Mouse (Mus musculus): ENCODE measurements around the gene Col20a1.

Col20a1 gene

GRCm38 (mm10) chr2:180994360-180994759 is 8.0 kb downstream of the Col20a1 start:
- no peak for DNase-seq (ENCODE audit: low read depth, low spot score)

- no peak for DNase-seq (ENCODE audit: low read depth, low spot score)
Observed at GRCm38 (mm10) chr2:180995457-180995856, 9.1 kb downstream of the Col20a1 start.

DNA sequence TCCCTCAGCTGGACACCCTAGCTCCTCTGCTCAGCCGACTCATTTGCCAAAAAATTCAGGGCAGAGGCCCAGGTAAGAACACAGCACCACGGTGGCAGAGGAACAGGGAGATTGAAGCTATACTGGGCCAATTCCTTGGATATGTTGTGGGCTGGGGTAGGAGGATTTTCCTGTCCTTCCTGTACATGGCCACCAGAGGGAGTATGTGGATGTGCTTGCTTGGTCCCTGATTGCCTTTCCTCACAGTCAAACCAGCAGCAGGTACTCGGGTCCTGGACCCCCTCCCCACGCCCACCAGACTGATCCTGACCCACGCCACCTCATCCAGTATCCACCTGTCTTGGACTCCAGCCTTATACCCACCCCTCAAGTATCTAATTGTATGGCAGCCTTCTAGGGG is 10.1 kb downstream of the Col20a1 start:
- peak; percentile 57 for DNase-seq (ENCODE audit: low read depth, low spot score)

DNA sequence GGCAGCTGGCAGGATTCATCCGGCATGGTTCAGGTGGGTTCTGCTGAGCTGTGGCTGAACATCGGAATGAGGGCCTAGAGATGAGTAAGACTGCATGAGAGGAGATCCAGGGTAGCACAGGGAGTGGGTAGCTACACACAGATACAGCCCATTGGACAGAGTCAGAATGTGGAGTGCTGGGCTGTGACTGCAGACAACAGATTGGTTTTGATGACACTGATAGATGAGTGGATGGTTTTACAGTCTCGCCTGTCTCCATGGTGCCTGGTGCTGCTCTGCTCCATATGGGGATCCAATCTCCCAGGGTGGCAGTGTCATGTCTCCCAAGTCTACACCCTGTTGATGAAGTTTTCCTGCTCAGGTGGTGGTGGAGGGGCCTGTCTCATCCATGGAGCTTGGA is 10.6 kb downstream of the Col20a1 start:
- DNase-seq (ENCODE audit: low read depth, low spot score) = no peak

- DNase-seq (ENCODE audit: low read depth, low spot score) = no peak
Observed at GRCm38 (mm10) chr2:181007054-181007453, 20.7 kb downstream of the Col20a1 start.

- DNase-seq (ENCODE audit: low read depth, low spot score) = no peak
Observed at GRCm38 (mm10) chr2:181008339-181008738, 22.0 kb downstream of the Col20a1 start.

GRCm38 (mm10) chr2:181031406-181031934 is 45.1 kb downstream of the Col20a1 start:
- DNase-seq (ENCODE audit: low read depth, low spot score) = no peak

GRCm38 (mm10) chr2:181032407-181032806 is 46.1 kb downstream of the Col20a1 start:
- DNase-seq (ENCODE audit: low read depth, low spot score) = no peak

DNA sequence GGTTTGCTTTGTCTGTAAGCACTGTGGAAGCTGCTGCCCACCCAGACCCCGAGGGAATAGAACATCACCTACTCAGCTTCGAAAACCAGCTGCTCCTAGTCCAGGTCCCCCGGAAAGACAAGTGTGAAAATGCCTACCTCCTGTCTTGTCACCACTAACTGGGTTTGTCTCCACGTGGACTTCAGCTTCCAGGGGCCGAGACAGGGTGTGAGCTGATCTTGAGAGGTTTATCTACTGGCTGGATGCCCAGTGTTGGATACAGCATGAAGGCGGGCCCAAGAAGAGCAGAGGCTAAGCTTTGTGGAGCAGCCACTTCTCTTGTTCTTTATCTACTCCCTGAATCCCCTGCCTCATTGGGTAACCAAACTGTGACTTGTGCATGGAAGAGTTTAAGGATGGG is 47.0 kb downstream of the Col20a1 start:
- DNase-seq (ENCODE audit: low read depth, low spot score) = no peak

DNA sequence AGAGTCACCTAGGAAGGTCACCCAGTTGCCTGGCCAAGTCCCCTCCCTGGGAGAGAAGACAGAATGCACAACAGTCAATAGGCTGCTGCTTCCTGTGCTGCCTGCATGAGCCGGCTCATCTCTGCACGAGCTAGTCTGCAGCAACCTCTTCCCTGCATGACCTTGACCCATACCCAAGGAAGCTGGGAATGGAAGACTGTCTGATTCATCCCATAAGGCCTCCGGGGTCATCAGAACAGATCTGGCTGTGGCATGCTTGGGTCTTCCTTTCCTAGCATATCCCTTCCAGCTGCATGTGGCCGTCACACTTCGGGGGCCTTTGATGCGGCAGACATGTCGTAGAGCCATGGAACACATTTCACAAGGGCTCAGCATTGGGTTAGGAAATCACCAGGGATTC is 48.9 kb downstream of the Col20a1 start:
- no peak for DNase-seq (ENCODE audit: low read depth, low spot score)

DNA sequence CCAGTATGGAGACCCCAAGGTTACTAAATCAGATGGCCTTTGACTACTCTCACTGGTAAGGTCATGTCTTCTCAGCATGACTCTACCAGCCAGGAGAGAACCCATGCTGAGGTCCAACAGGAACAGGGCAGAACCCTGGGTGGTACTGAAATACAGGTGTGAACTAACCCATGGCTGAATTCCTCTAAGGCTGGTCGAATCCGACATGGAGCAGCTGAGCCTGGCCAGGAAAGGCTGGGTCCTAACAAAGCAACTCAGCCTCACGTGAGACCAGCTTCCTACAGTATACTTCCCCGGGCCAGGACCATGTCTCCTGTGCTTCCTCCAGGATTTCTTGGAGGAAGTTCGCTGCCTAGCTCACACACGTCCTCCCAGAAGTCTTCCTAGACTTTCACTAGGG is 50.2 kb downstream of the Col20a1 start:
- no peak for DNase-seq (ENCODE audit: low read depth, low spot score)

DNA sequence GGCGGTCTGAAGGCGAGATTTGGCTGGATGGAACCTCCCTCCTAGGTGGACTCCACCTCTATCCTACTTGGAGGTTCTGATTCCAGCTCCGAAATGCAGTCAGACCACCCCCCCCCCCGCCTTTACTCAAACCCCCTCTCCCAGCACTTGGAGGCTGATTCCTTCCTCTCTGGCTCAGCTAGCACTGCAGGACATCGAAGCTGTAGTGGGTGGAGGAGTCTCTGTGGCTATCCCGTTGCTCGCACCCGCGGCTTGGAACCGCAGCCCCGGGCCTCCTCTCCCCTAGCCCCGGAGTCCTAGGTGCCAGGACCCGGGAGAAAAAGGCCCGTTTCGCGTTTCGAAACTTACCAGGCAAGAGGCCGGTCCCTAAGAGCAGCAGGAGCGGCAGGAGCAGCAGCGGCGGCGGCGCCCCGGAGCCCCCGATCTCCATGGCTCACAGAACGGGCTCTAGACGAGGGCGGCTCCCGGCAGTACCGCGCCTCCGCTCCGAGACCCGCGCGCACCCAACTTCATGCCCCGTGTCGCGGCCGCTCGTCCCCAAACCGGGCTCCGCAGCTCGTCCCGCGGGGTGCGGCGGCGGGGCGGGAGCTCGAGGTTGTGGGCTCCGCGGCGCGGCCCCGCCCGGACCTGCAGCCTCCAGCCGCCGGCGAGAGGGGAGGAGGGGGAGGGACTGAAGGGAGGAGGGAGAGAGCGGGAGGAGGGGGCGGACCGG is 52.5 kb downstream of the Col20a1 start:
- peak; percentile 35 for DNase-seq (ENCODE audit: low read depth, low spot score)

DNA sequence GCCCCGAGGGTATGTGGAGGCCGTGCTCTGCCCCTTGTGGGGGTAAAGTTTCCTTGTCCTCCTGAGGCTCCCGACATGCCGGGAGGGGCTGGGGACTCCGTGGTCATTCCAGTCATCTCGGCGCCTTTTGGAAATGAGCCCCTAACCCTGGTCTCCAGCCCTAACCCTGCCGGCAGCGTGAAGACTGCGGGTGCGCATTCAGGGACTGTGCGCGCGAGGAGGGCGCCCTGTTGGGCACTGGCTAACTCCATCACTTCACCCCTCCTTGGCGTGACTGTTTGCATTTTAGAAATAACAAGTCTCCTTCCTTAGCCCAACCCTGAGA is 53.0 kb downstream of the Col20a1 start:
- peak; percentile 58 for DNase-seq (ENCODE audit: low read depth, low spot score)

GRCm38 (mm10) chr2:181041941-181042340 is 55.6 kb downstream of the Col20a1 start:
- DNase-seq (ENCODE audit: low read depth, low spot score) = no peak

DNA sequence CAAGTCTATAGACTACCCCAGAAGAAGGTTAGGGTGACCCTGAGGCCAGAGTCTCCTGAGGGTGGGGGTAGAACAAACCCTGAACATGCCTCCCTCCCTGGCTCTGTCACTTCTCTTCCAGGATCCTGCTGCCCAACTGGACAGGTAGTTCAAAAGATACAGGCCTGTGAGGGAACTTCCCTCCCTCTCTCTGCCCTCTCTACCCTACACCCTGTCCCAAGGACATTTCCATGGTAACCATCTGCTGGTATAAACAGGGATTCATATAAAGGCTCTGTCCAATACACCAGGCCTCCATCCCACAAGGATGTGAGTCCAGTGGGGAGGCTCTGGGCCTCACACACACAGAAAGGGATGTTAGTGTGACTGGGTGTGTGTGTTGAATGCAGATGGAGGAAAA is 56.0 kb downstream of the Col20a1 start:
- DNase-seq (ENCODE audit: low read depth, low spot score) = peak; percentile 22

DNA sequence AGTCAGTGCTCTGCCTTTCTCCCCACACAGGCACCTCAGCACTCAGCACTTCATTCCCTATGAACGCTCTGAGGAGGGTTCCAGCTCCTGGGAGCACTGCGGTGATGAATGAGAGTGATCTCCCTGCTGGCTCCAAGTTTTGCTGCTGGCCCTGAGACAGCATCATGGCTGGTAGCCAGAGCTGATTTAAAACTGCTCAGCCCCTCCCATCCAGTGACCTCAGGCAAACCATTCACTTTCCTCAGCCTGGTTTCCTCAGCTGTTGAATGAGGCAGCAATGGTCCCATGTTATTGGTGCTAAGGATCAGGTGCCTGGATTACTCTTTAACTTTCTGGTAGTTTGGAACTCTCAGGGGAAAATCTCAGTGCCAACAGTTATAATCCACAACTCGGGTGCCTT is 57.1 kb downstream of the Col20a1 start, which contains the start of gene Chrna4:
TSS of gene Chrna4 (minus strand) at position 110 of the 400 bp plus-strand sequence.
- no peak for DNase-seq (ENCODE audit: low read depth, low spot score)

GRCm38 (mm10) chr2:181044001-181044400 is 57.7 kb downstream of the Col20a1 start:
- DNase-seq (ENCODE audit: low read depth, low spot score) = no peak

DNA sequence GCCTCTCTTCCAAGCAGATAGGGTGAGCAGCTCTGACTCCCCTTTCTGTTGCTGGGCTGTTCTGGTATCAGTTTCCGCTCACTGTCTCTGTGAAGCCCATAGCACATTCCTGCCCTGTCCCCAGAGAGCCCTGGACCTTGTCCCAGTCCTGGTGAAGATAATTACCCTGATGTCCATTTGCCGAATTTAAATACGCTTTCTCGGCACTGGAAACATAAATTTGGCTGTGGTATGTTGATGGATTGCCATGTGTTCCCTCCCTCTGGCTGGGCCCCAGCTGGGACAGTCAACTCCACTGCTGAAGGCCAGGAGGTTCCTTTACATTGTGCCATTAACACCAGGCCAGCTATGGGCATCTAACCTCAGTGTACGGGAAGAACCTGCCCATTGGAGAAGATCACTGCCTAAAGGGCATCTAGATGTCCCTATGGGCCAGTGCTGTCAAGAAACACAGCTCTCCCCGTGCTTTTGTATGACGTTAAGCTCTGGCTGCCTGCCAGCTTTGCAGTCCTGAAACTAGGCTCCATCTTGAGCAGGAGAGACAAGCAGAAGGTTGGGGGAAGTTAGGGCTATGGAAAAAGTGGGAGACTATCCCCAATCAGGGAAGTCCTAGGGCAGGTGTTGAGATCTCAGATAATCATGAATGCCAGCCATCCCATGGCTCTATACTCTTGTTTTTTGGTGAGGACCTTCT is 62.1 kb downstream of the Col20a1 start:
- DNase-seq (ENCODE audit: low read depth, low spot score) = no peak

- no peak for DNase-seq (ENCODE audit: low read depth, low spot score)
Observed at GRCm38 (mm10) chr2:181048986-181049385, 62.7 kb downstream of the Col20a1 start.

GRCm38 (mm10) chr2:181052171-181052570 is 65.8 kb downstream of the Col20a1 start:
- DNase-seq (ENCODE audit: low read depth, low spot score) = no peak

- DNase-seq (ENCODE audit: low read depth, low spot score) = peak; percentile 64
Observed at GRCm38 (mm10) chr2:181057341-181057740, 71.0 kb downstream of the Col20a1 start.

DNA sequence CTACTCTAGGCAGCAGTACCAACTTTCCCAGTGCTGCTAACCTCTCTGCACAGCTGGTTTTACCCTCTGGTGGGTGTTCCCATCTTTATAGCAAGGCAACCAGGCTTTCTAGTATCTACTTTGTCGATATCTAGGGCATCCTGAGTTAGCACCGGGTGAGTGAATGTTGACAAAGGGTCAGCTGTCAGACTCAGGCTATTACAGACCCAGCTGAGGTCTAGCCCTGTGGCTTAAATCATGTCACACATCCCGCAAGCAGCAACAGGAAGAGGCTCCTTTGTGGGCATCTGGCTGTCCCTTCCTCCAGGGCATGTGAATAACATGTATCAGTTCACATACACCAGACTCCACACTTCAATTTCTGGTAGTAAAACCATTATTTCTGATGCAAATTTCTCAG is 71.9 kb downstream of the Col20a1 start:
- DNase-seq (ENCODE audit: low read depth, low spot score) = no peak

DNA sequence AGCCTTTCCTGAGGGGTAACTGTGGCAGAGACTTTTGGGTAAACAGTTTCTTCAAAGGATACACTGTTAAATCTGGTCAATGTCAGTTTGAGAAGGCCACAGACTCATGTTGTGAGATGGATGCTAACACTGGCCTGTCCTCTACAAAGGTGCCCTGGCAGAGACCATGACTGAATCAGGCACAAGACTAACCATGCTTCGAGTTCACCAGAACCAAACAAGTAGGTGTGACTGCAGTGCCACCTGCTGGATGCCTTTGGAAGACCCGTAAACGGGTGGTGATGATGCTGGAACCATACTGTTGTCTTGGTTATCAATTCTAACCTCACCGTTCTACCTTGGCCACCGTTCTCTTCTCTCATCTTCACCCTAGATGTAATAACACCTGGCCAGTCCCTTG is 73.8 kb downstream of the Col20a1 start:
- DNase-seq (ENCODE audit: low read depth, low spot score) = peak; percentile 64

All from R1 (cell line).